Mouse (Mus musculus) gastrocnemius, postnatal 36 days (tissue): ENCODE results near the gene Hddc2. TPM values are rescaled to one million over a fixed set of nuclear protein-coding genes. Genes with fewer than 3 reads are reported as not detected.
"Not testable (repeated sequence)": the region's sequence is repeated elsewhere in the genome, so short reads cannot be mapped to it uniquely, and the experiment has no call there.

ENCODE experiments used
- DNase-seq, 2 experiments: peaks; one replicate each; pipeline ENCODE4 v3.0.0; 2022
- intact Hi-C: fragments of 180-260 bp; cut with DNase I; formaldehyde crosslinking; loops from one replicate; pipeline ENCODE4 v1.15.1; 2025
- total RNA-seq, 2 experiments: library from RNA; stranded (reverse); gene quantifications; 2 replicates each; pipeline ENCODE4 v1.2.3; 2021

Hddc2 gene
- total RNA-seq, 2 experiments from 2014 or later, result 14.8 to 16.0 TPM

DNA sequence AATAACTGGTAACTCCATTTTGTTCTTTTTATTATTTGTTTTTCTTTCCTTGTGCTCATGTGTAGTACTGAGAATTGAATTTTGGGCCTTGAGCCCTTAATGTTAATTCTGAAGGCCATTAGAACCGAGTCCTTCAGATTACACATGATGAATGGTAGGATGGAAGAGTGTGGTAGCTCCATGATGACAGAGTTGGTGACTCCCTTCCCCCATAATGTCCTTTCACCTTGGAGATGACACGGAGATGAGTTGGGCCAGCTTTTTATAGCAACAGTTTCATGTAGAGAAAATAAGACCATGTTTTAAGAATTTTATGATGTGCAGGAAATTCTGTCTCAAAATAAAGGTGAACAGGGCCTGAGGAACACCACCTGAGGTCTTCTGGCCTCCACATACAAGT, 37.9 kb downstream of the Hddc2 start:
- intact Hi-C loops, result no loop called here
- DNase-seq, result no peak

- intact Hi-C loops, result no loop called here
- no peak for DNase-seq
Observed at GRCm38 (mm10) chr10:31352845-31353427, 39.8 kb downstream of the Hddc2 start.

GRCm38 (mm10) chr10:31354141-31354540, 41.0 kb downstream of the Hddc2 start:
- intact Hi-C loops, result no loop called here
- DNase-seq, result no peak

DNA sequence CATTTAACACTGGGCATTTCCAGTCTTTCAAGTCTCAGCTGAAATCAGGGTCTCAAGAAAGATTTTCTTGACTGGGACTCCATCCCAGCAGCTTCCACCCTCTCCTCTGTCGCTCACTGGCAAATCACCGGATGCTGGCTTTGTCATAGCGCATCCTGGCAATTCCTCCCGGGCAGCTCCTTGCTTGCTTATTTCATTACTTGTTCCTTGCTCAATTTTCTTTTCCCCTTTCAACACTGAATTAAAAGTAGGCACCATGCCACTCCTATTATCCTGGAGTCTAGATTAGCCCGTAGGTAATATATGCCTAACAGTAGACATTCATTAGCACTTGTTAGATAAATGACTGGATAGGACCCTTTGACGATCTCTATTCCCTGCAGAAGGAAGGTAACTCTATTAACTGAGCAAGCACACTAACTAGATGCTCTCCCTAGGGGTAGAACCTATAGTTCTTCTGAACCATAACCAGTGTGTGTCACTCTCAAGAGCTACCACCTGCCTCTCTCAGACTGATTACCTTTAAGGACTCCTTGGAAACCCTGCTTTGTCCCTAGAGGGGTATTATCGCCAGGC, 41.8 kb downstream of the Hddc2 start:
- intact Hi-C loops, result no loop called here
- DNase-seq, result no peak

DNA sequence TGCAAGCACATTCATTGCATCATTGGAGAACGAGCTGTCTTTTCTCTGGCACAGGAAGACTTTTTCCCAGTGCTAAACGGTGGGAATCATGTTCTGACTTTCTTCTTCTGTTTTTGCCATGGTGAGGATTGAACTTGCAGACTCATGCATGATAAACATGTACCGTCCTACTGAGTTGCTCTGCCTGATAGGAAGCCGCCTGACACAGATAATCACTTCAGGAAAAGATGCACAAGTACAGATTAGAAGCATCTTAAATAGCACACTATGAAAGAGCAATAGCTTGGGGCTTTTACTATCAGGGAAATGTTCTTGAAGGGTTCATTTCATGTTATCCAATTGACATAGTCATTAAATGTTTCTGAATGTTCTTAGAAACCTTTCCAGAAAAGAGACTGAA, 46.6 kb downstream of the Hddc2 start:
- intact Hi-C loops, result no loop called here
- no peak for DNase-seq

DNA sequence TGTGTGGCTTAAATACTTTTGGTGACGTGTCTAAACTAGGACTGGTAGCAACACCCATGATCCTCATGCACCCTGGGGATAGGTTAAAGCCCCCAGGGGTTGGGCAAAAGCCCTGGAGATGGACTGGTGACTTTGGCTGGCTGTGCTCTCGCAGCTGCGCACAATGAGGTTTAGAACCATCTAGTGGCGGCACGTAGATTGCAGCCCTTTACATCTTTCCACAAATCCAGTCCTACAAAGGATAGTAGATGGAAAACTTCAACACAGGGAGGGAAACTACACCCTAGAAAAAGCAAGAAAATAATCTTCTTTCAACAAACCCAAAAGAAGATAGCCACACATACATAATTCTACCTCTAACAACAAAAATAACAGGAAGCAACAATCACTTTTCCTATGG, 57.0 kb downstream of the Hddc2 start:
- DNase-seq, intact Hi-C loops: not testable (repeated sequence)

Other genes starting within 250 kb of the Hddc2 start
- gene Tpd52l1, start 132.6 kb downstream of the Hddc2 start, total RNA-seq, result 10 to 100 TPM; 15.8 to 23.2 TPM